Mouse (Mus musculus): ENCODE data around the gene Ppm1l.

DNA sequence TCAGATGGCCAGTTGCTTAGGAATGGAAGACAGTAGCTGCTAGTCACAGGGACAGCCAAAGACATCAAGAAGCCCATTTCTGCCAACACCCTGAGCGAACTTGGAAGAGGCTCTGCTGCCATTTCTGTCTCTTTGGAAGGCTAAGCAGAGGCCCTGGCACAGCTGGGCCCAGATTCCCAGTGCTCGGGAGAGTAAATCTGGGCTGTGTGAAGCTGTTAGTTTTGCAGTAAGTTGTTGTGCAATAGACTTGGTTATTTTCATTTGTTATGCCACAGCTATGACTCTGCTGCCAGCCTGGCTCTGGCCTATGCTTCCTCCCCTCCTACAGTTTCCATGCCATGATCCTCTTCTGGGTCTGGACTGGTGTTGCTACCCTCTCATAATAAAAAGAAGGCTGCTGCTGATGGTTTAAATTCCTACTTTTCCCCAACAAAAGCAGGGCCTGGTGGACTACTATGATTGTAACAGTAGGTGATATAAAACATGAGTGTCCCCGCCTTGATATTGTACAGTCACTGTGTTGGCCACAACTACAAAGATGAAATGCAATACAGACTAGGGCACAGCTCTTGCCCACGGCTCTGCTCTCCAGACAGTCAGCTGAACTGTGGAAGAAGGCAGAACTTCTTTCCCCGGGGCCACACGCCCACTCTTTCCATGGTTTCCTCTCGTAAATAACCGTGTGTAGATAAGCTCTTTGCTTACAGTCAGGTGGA is 207.9 kb downstream of the Ppm1l start:
- TF ChIP-seq GATA1 (IDR thresholded peaks at IDR 0.05; ENCODE audit: borderline replicate concordance, low read length) (no peak), FLI1 (IDR thresholded peaks at IDR 0.05; ENCODE audit: low read length) (no peak)

Data from megakaryocyte, embryonic 14.5 days (primary cell).